Mouse (Mus musculus) cerebellum, adult 2 months (tissue): ENCODE measurements around the gene Adamts16.

Source experiments
- CTCF ChIP-seq: fragments of 200-500 bp; IDR thresholded peaks from 2 replicates; pipeline ENCODE4 v1.5.1; 2011; ENCODE audit warnings: low read depth, mild to moderate bottlenecking, control low read depth, low read length, moderate library complexity, borderline replicate concordance; ENCODE audit not compliant: insufficient read depth
- POLR2A ChIP-seq: fragments of 200-500 bp; IDR thresholded peaks from 2 replicates; pipeline ENCODE4 v1.6.1; 2011; ENCODE audit warnings: low read length, control low read depth, borderline replicate concordance; ENCODE audit not compliant: insufficient read depth

DNA sequence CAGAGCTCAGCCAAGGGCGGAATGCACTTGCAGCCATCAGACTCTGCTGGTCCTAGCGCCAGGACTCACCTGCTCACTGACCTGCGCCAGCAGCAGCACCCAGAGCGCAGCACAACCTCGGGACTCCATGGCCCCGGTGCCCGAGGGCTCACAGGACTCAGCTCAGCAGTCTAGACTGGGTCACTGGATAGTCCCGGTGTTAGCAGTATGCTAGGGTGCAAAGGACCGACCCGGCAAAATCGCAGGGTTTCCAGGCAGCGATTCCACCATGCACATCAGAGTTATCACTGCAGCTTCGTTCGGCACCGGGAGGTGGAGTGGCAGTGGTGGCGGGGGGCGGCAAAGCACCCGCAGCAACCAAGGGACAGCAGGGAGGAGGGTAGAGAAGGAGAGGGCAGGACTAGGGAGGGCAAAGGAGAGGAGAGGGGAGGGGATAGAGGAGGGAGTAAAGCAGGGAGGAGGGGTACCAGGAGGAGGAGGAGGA is at the start of gene Adamts16:
- TF ChIP-seq POLR2A, result no peak
- no peak for TF ChIP-seq CTCF
